In genomic region chr2:48624040-48624439, GRCm38 (mm10) we compare ENCODE assay signal across 10 mouse cellular contexts.
DNase-seq lines count a peak whose midpoint lies in the region; ATAC-seq and TF ChIP-seq lines count a peak whose summit lies in the region.
"Had no signal": no experiment of that assay in that cellular context is flagged by ENCODE, and none has a peak within 500 bp of the region (broad histone marks: within the 10 kb centered on the region; RNA-seq: fewer than 3 reads in every experiment).

No protein-coding gene starts in this region.

- H3K4me2 ChIP-seq in kidney, postnatal 0 days (ENCODE audit: low read length), result no peak overlapping the region
- H3K4me2 ChIP-seq in hindbrain, embryonic 13.5 days, result no peak overlapping the region
- H3K4me2 ChIP-seq in midbrain, embryonic 16.5 days (ENCODE audit: low read length), result no peak overlapping the region
- H3K4me2 ChIP-seq: hindbrain, embryonic 15.5 days had no signal

- peak; percentile 89 for DNase-seq in heart, adult 11 months
- DNase-seq in heart, embryonic 10.5 days (ENCODE audit: low spot score), result no peak
- DNase-seq in kidney, postnatal 0 days (ENCODE audit: low spot score), result no peak
- DNase-seq in lung, postnatal 36 days, result peak; percentile 66
- no peak for DNase-seq in embryo, embryonic 11 days

- H3K4me3 ChIP-seq in heart, embryonic 10.5 days, result no peak overlapping the region
- no peak overlapping the region for H3K4me3 ChIP-seq in kidney, postnatal 0 days (replicated peaks; ENCODE audit: low read depth, low read length)
- no peak overlapping the region for H3K4me3 ChIP-seq in hindbrain, embryonic 13.5 days
- no peak overlapping the region for H3K4me3 ChIP-seq in midbrain, embryonic 16.5 days (ENCODE audit: low read depth, low read length)
- H3K4me3 ChIP-seq: hindbrain, embryonic 15.5 days; myocyte had no signal

- peak; percentile 95 for ATAC-seq in frontal cortex, adult (ENCODE audit: low TSS enrichment)
- 0 out of 2 replicates have a peak, but pooled peaks have one; percentile 46 for ATAC-seq in kidney, postnatal 0 days (replicated peaks; ENCODE audit: low FRiP score, low read depth)
- no peak for ATAC-seq in hindbrain, embryonic 13.5 days (ENCODE audit: low FRiP score)
- ATAC-seq in midbrain, embryonic 16.5 days, result no peak

- no peak for TF ChIP-seq CTCF in kidney, postnatal 0 days (IDR thresholded peaks at IDR 0.05; ENCODE audit: low read depth)

- H3K27ac ChIP-seq in heart, embryonic 10.5 days, result no peak overlapping the region
- no peak overlapping the region for H3K27ac ChIP-seq in kidney, postnatal 0 days
- no peak overlapping the region for H3K27ac ChIP-seq in hindbrain, embryonic 13.5 days
- no peak overlapping the region for H3K27ac ChIP-seq in midbrain, embryonic 16.5 days (ENCODE audit: low read length)
- H3K27ac ChIP-seq: hindbrain, embryonic 15.5 days had no signal

- 63% methylated on average over 6 of the region's 6 CpGs for WGBS in heart, embryonic 10.5 days
- WGBS in kidney, postnatal 0 days, result 46% methylated on average over 6 of the region's 6 CpGs
- 68% methylated on average over 6 of the region's 6 CpGs for WGBS in hindbrain, embryonic 13.5 days
- WGBS in midbrain, embryonic 16.5 days, result 65% methylated on average over 6 of the region's 6 CpGs

- H3K36me3 ChIP-seq in heart, embryonic 10.5 days, result no peaks in the 10 kb centered on the region
- no peaks in the 10 kb centered on the region for H3K36me3 ChIP-seq in kidney, postnatal 0 days (ENCODE audit: insufficient read depth, low read length)
- H3K36me3 ChIP-seq in hindbrain, embryonic 13.5 days, result no peaks in the 10 kb centered on the region
- H3K36me3 ChIP-seq in midbrain, embryonic 16.5 days (ENCODE audit: control insufficient read depth, insufficient read depth, low read length), result no peaks in the 10 kb centered on the region
- H3K36me3 ChIP-seq: hindbrain, embryonic 15.5 days had no signal

- H3K9me3 ChIP-seq in heart, embryonic 10.5 days, result no peaks in the 10 kb centered on the region
- H3K9me3 ChIP-seq in kidney, postnatal 0 days (replicated peaks; ENCODE audit: low read length), result no peaks in the 10 kb centered on the region
- H3K9me3 ChIP-seq in hindbrain, embryonic 13.5 days, result no peaks in the 10 kb centered on the region
- H3K9me3 ChIP-seq in midbrain, embryonic 16.5 days (replicated peaks; ENCODE audit: control insufficient read depth, low read length, poor library complexity, severe bottlenecking), result no peaks in the 10 kb centered on the region
- H3K9me3 ChIP-seq: hindbrain, embryonic 15.5 days had no signal

- H3K4me1 ChIP-seq in heart, embryonic 10.5 days, result 0 out of 2 replicates have a peak, but pooled peaks cover 4% of the 10 kb centered on the region
- H3K4me1 ChIP-seq in kidney, postnatal 0 days (replicated peaks; ENCODE audit: insufficient read depth, low read length), result no peaks in the 10 kb centered on the region
- no peaks in the 10 kb centered on the region for H3K4me1 ChIP-seq in hindbrain, embryonic 13.5 days (replicated peaks)
- H3K4me1 ChIP-seq in midbrain, embryonic 16.5 days (ENCODE audit: control insufficient read depth, insufficient read depth, low read length), result peaks cover 5% of the 10 kb centered on the region
- H3K4me1 ChIP-seq: hindbrain, embryonic 15.5 days had no signal

- no peaks in the 10 kb centered on the region for H3K27me3 ChIP-seq in heart, embryonic 10.5 days (ENCODE audit: insufficient read depth, poor library complexity, severe bottlenecking)
- H3K27me3 ChIP-seq in kidney, postnatal 0 days (ENCODE audit: insufficient read depth, low read length), result no peaks in the 10 kb centered on the region
- H3K27me3 ChIP-seq in hindbrain, embryonic 13.5 days, result no peaks in the 10 kb centered on the region
- H3K27me3 ChIP-seq in midbrain, embryonic 16.5 days (ENCODE audit: control insufficient read depth, insufficient read depth, low read depth, low read length), result no peaks in the 10 kb centered on the region
- H3K27me3 ChIP-seq: hindbrain, embryonic 15.5 days had no signal

- H3K9ac ChIP-seq in kidney, postnatal 0 days (ENCODE audit: low read depth, low read length), result no peak overlapping the region
- H3K9ac ChIP-seq in hindbrain, embryonic 13.5 days, result no peak overlapping the region
- H3K9ac ChIP-seq in midbrain, embryonic 16.5 days (ENCODE audit: low read depth, low read length), result no peak overlapping the region
- H3K9ac ChIP-seq: hindbrain, embryonic 15.5 days had no signal

Comparison
In these comparisons a context has a peak if more than half of its experiments do, and no peak if none do; other contexts are left out.
1. DNase-seq: peak in heart, adult 11 months (single experiment) and lung, postnatal 36 days (single experiment); none in heart, embryonic 10.5 days (single experiment), kidney, postnatal 0 days (single experiment) and embryo, embryonic 11 days (single experiment).
2. ATAC-seq: peak in frontal cortex, adult (single experiment) and kidney, postnatal 0 days (single experiment); none in hindbrain, embryonic 13.5 days (single experiment) and midbrain, embryonic 16.5 days (single experiment).